Mouse (Mus musculus) CH12.LX (cell line): Measurements from ENCODE around the gene Slc43a1.

Experiments
- CHD2 ChIP-seq: IDR thresholded peaks from 2 replicates; pipeline ENCODE4 v1.6.1; 2011; ENCODE audit warnings: low read length, improper control_type of control experiment
- CTCF ChIP-seq, 2 experiments: IDR thresholded peaks in 1 of 2; conservative IDR thresholded peaks in 1 of 2; 2 replicates each; pipeline ENCODE4 v1.5.1; 2011 to 2012; ENCODE audit warnings: low read depth in 2 of 2, low read length in 2 of 2, improper control_type of control experiment in 1 of 2, inconsistent platforms in 1 of 2, mild to moderate bottlenecking in 1 of 2, moderate library complexity in 1 of 2
- ELF1 ChIP-seq: IDR thresholded peaks from 2 replicates; pipeline ENCODE4 v1.6.1; 2014; ENCODE audit warnings: low read depth, mild to moderate bottlenecking, inconsistent platforms, low read length, improper control_type of control experiment
- EP300 ChIP-seq: IDR thresholded peaks from 2 replicates; pipeline ENCODE4 v1.6.1; 2011; ENCODE audit warnings: low read length, improper control_type of control experiment
- GABPA ChIP-seq: IDR thresholded peaks from 2 replicates; pipeline ENCODE4 v1.6.1; 2012; ENCODE audit warnings: low read depth, low read length, improper control_type of control experiment, inconsistent platforms; ENCODE audit not compliant: insufficient replicate concordance
- IRF4 ChIP-seq: IDR thresholded peaks from 2 replicates; pipeline ENCODE4 v1.6.1; 2014; ENCODE audit warnings: low read depth, mild to moderate bottlenecking, inconsistent platforms, low read length, improper control_type of control experiment
- NRF1 ChIP-seq: IDR thresholded peaks from 2 replicates; pipeline ENCODE4 v1.6.1; 2014; ENCODE audit warnings: low read depth, mild to moderate bottlenecking, inconsistent platforms, low read length, improper control_type of control experiment, moderate library complexity
- POLR2AphosphoS2 ChIP-seq: IDR thresholded peaks from 2 replicates; pipeline ENCODE4 v1.6.1; 2011; ENCODE audit warnings: low read depth, low read length, improper control_type of control experiment
- UBTF ChIP-seq: IDR thresholded peaks from 2 replicates; pipeline ENCODE4 v1.6.1; 2012; ENCODE audit warnings: low read depth, mild to moderate bottlenecking, inconsistent platforms, low read length, improper control_type of control experiment, moderate library complexity
- ZMIZ1 ChIP-seq: IDR thresholded peaks from 2 replicates; pipeline ENCODE4 v1.6.1; 2012; ENCODE audit warnings: low read depth, mild to moderate bottlenecking, inconsistent platforms, low read length, improper control_type of control experiment

DNA sequence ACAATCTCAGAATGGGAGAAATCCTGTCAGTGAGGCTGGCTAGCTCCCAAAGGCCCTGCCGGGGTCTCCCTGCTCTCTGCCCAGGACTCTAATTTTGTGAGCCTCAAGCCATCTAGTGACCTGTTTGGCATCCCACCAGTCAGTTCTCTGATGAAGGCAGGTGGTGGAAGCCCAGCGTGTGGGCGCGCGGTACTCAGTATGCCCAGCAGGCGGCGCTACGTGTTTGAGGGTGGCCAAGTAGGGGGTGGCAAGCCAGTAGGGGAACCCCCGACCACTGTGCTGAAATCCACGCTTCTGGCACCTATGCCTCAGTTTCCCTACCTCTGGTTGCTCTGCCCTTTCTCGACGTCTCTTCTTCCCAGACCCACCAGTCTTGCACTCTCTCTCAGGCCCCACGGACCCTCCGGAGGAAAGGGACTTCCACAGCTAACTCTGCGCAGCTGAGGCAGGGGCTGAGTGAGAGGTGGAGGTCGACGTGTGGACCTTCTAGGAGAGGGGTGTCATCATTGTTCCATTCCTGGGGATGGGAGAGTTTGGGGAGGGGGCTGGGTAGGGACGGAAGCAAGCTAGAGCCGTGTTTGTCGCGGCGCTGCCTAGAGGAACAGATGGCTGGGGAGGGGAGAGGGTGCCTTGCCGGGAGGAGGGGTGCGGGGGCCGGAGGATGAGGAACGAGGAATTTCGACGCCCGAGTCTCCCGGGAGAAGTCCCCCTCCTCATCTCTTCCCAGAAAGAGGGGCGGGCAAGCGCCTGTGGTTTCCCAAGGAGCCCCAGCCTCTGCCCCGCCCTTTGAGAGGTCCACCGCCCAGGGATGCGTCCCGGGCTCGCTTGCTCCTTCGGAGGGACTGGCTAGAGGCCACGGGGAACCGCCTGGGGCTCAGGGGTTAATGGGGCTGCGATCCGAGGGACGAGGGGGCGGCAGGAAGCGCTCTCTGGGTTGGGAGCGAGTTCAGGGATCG, 27.2 kb downstream of the Slc43a1 start:
- TF ChIP-seq POLR2AphosphoS2 (no peak), ELF1 (no peak), CHD2 (no peak), CTCF (conservative IDR thresholded peaks at IDR 0.05 in 1 of 2, IDR thresholded peaks at IDR 0.05 in 1 of 2; ENCODE audit: low read depth in 2 of 2, low read length in 2 of 2) (peak; percentile 65 to 73), EP300 (no peak), ZMIZ1 (no peak), NRF1 (no peak), UBTF (no peak), IRF4 (no peak), GABPA (no peak)
